Mouse (Mus musculus): Measurements from ENCODE around the gene Ect2. TPM values are rescaled to one million over a fixed set of nuclear protein-coding genes. Genes with fewer than 3 reads are reported as not detected.

Ect2 gene
- polyA plus RNA-seq, 1 experiment: 1.3 TPM

- H3K4me1 ChIP-seq (ENCODE audit: control insufficient read depth, insufficient read depth, low read length): peaks cover 64% of the 10 kb centered on the region
- DNase-seq: peak; percentile 87
- no peak overlapping the region for H3K4me3 ChIP-seq (ENCODE audit: insufficient read depth, low read depth, low read length)
- H3K27ac ChIP-seq (ENCODE audit: insufficient read depth, low read depth, low read length): peak overlapping the region; percentile 82
- no peak for TF ChIP-seq CTCF (conservative IDR thresholded peaks at IDR 0.05; ENCODE audit: insufficient read depth, insufficient read length, low read depth, low read length)
- no peak for TF ChIP-seq POLR2A (IDR thresholded peaks at IDR 0.05; ENCODE audit: low read depth, low read length)
- H3K36me3 ChIP-seq (ENCODE audit: control insufficient read depth, insufficient read depth, low read length): no peaks in the 10 kb centered on the region
- H3K27me3 ChIP-seq (replicated peaks; ENCODE audit: control insufficient read depth, insufficient read depth, low read length): no peaks in the 10 kb centered on the region
- WGBS: 10% methylated on average over 6 of the region's 6 CpGs
Observed at GRCm38 (mm10) chr3:27193844-27194317, 40.2 kb upstream of the Ect2 start.

- 76% methylated on average over 6 of the region's 6 CpGs for WGBS
- Histone ChIP-seq H3K36me3 (ENCODE audit: control insufficient read depth, insufficient read depth, low read length) (no peaks in the 10 kb centered on the region), H3K27me3 (replicated peaks; ENCODE audit: control insufficient read depth, insufficient read depth, low read length) (no peaks in the 10 kb centered on the region), H3K27ac (ENCODE audit: insufficient read depth, low read depth, low read length) (no peak overlapping the region), H3K4me3 (ENCODE audit: insufficient read depth, low read depth, low read length) (no peak overlapping the region), H3K4me1 (ENCODE audit: control insufficient read depth, insufficient read depth, low read length) (peaks cover 68% of the 10 kb centered on the region)
- no peak for DNase-seq
- TF ChIP-seq CTCF (conservative IDR thresholded peaks at IDR 0.05; ENCODE audit: insufficient read depth, insufficient read length, low read depth, low read length): no peak
- no peak for TF ChIP-seq POLR2A (IDR thresholded peaks at IDR 0.05; ENCODE audit: low read depth, low read length)
Observed at GRCm38 (mm10) chr3:27191856-27192255, 38.2 kb upstream of the Ect2 start.

GRCm38 (mm10) chr3:27190865-27191264 lies 37.2 kb upstream of the Ect2 start:
- Histone ChIP-seq H3K27me3 (replicated peaks; ENCODE audit: control insufficient read depth, insufficient read depth, low read length) (no peaks in the 10 kb centered on the region), H3K4me3 (ENCODE audit: insufficient read depth, low read depth, low read length) (no peak overlapping the region), H3K36me3 (ENCODE audit: control insufficient read depth, insufficient read depth, low read length) (no peaks in the 10 kb centered on the region), H3K27ac (ENCODE audit: insufficient read depth, low read depth, low read length) (peak overlapping the region; percentile 31), H3K4me1 (ENCODE audit: control insufficient read depth, insufficient read depth, low read length) (peaks cover 62% of the 10 kb centered on the region)
- 84% methylated on average over 4 of the region's 4 CpGs for WGBS
- no peak for TF ChIP-seq CTCF (conservative IDR thresholded peaks at IDR 0.05; ENCODE audit: insufficient read depth, insufficient read length, low read depth, low read length)
- TF ChIP-seq POLR2A (IDR thresholded peaks at IDR 0.05; ENCODE audit: low read depth, low read length): no peak
- DNase-seq: no peak

GRCm38 (mm10) chr3:27189320-27190261 lies 35.9 kb upstream of the Ect2 start:
- DNase-seq: peak; percentile 93
- Histone ChIP-seq H3K27me3 (replicated peaks; ENCODE audit: control insufficient read depth, insufficient read depth, low read length) (no peaks in the 10 kb centered on the region), H3K4me1 (ENCODE audit: control insufficient read depth, insufficient read depth, low read length) (peaks cover 64% of the 10 kb centered on the region), H3K4me3 (ENCODE audit: insufficient read depth, low read depth, low read length) (no peak overlapping the region), H3K27ac (ENCODE audit: insufficient read depth, low read depth, low read length) (peak overlapping the region; percentile 97), H3K36me3 (ENCODE audit: control insufficient read depth, insufficient read depth, low read length) (no peaks in the 10 kb centered on the region)
- 28% methylated on average over 14 of the region's 14 CpGs for WGBS
- no peak for TF ChIP-seq POLR2A (IDR thresholded peaks at IDR 0.05; ENCODE audit: low read depth, low read length)
- TF ChIP-seq CTCF (conservative IDR thresholded peaks at IDR 0.05; ENCODE audit: insufficient read depth, insufficient read length, low read depth, low read length): no peak

- Histone ChIP-seq H3K4me3 (ENCODE audit: insufficient read depth, low read depth, low read length) (no peak overlapping the region), H3K36me3 (ENCODE audit: control insufficient read depth, insufficient read depth, low read length) (no peaks in the 10 kb centered on the region), H3K27me3 (replicated peaks; ENCODE audit: control insufficient read depth, insufficient read depth, low read length) (no peaks in the 10 kb centered on the region), H3K27ac (ENCODE audit: insufficient read depth, low read depth, low read length) (peak overlapping the region; percentile 94), H3K4me1 (ENCODE audit: control insufficient read depth, insufficient read depth, low read length) (peaks cover 56% of the 10 kb centered on the region)
- 22% methylated on average over 1 of the region's 1 CpGs for WGBS
- TF ChIP-seq POLR2A (IDR thresholded peaks at IDR 0.05; ENCODE audit: low read depth, low read length) (no peak), CTCF (conservative IDR thresholded peaks at IDR 0.05; ENCODE audit: insufficient read depth, insufficient read length, low read depth, low read length) (no peak)
- DNase-seq: peak; percentile 90
Observed at GRCm38 (mm10) chr3:27188386-27188785, 34.7 kb upstream of the Ect2 start.

- peak overlapping the region; percentile 71 for H3K4me3 ChIP-seq (ENCODE audit: insufficient read depth, low read depth, low read length)
- 9% methylated on average over 19 of the region's 19 CpGs for WGBS
- peak; percentile 89 for DNase-seq
Observed at GRCm38 (mm10) chr3:27183601-27184175, 30.0 kb upstream of the Ect2 start.

More at GRCm38 (mm10) chr3:27183601-27184175, 30.0 kb upstream of the Ect2 start:
- peak overlapping the region; percentile 84 for H3K27ac ChIP-seq (ENCODE audit: insufficient read depth, low read depth, low read length)
- no peaks in the 10 kb centered on the region for H3K36me3 ChIP-seq (ENCODE audit: control insufficient read depth, insufficient read depth, low read length)
- TF ChIP-seq CTCF (conservative IDR thresholded peaks at IDR 0.05; ENCODE audit: insufficient read depth, insufficient read length, low read depth, low read length) (peak; percentile 14; the same call in 1 of the 2 replicates), POLR2A (IDR thresholded peaks at IDR 0.05; ENCODE audit: low read depth, low read length) (no peak)
- peaks cover 23% of the 10 kb centered on the region; the same call in 1 of the 2 replicates for H3K4me1 ChIP-seq (ENCODE audit: control insufficient read depth, insufficient read depth, low read length)
- H3K27me3 ChIP-seq (replicated peaks; ENCODE audit: control insufficient read depth, insufficient read depth, low read length): no peaks in the 10 kb centered on the region

Data from kidney, adult 2 months (tissue).